Mouse (Mus musculus) ovary, postnatal 36 days (tissue): Measurements from ENCODE around the gene Arrb2.
"Not testable (repeated sequence)": the region's sequence is repeated elsewhere in the genome, so short reads cannot be mapped to it uniquely, and the experiment has no call there.

Experiments used
- DNase-seq: peaks from one replicate; pipeline ENCODE4 v3.0.0; 2022; ENCODE audit warnings: low spot score, mixed read lengths

The Arrb2 gene

GRCm38 (mm10) chr11:70446756-70447155 is 14.3 kb downstream of the Arrb2 start:
- no peak for DNase-seq

- no peak for DNase-seq
Measured at GRCm38 (mm10) chr11:70447373-70447772, 14.9 kb downstream of the Arrb2 start.

GRCm38 (mm10) chr11:70450926-70451325 is 18.5 kb downstream of the Arrb2 start:
- no peak for DNase-seq

GRCm38 (mm10) chr11:70451797-70452498 is 19.5 kb downstream of the Arrb2 start, which contains the start of gene Med11:
Gene Med11, plus strand, starts transcription at chr11:70451919.
- peak; percentile 96 for DNase-seq

GRCm38 (mm10) chr11:70453261-70454044 is 21.0 kb downstream of the Arrb2 start:
- no peak for DNase-seq

- no peak for DNase-seq
Measured at GRCm38 (mm10) chr11:70458688-70459600, 26.5 kb downstream of the Arrb2 start, which contains the start of gene Zmynd15. Gene Zmynd15, plus strand, starts transcription at chr11:70459433.

- DNase-seq = peak; percentile 60
Measured at GRCm38 (mm10) chr11:70459601-70460101, 27.2 kb downstream of the Arrb2 start, which contains the start of gene Cxcl16. Gene Cxcl16, minus strand, starts transcription at chr11:70459984.

- DNase-seq = no peak
Measured at GRCm38 (mm10) chr11:70463970-70464369, 31.5 kb downstream of the Arrb2 start.

GRCm38 (mm10) chr11:70465211-70465610 is 32.8 kb downstream of the Arrb2 start:
- DNase-seq = no peak

- peak; percentile 46 for DNase-seq
Measured at GRCm38 (mm10) chr11:70465824-70466223, 33.4 kb downstream of the Arrb2 start.

GRCm38 (mm10) chr11:70467902-70468619 is 35.6 kb downstream of the Arrb2 start:
- no peak for DNase-seq

- DNase-seq = no peak
Measured at GRCm38 (mm10) chr11:70469764-70470163, 37.3 kb downstream of the Arrb2 start.

GRCm38 (mm10) chr11:70472716-70473115 is 40.3 kb downstream of the Arrb2 start:
- no peak for DNase-seq

- not testable (repeated sequence) for DNase-seq
Measured at GRCm38 (mm10) chr11:70473291-70473690, 40.9 kb downstream of the Arrb2 start.

GRCm38 (mm10) chr11:70474872-70475534 is 42.6 kb downstream of the Arrb2 start:
- no peak for DNase-seq

- DNase-seq = no peak
Measured at GRCm38 (mm10) chr11:70485498-70485897, 53.1 kb downstream of the Arrb2 start.

GRCm38 (mm10) chr11:70487816-70488215 is 55.4 kb downstream of the Arrb2 start:
- no peak for DNase-seq

GRCm38 (mm10) chr11:70489138-70489537 is 56.7 kb downstream of the Arrb2 start:
- DNase-seq = no peak

- DNase-seq = no peak
Measured at GRCm38 (mm10) chr11:70489684-70490083, 57.2 kb downstream of the Arrb2 start.
